Mouse (Mus musculus) liver, embryonic 14.5 days (tissue): ENCODE data around the gene Rhod. TPM values are rescaled to one million over a fixed set of nuclear protein-coding genes. Genes with fewer than 3 reads are reported as not detected.

ENCODE experiments used
- ATAC-seq: fragments of 200-750 bp; cut with Nextera tagmentation; 2 replicates; pipeline ENCODE4 v1.8.0; 2017; ENCODE audit warnings: moderate number of reproducible peaks, mild to moderate bottlenecking, moderate library complexity; ENCODE audit not compliant: insufficient read depth
- DNase-seq, 3 experiments: peaks; one replicate each; pipeline ENCODE4 v3.0.0-alpha.2; 2012 to 2013; ENCODE audit warnings: low read depth in 3 of 3, low spot score in 3 of 3
- H3K27ac ChIP-seq: fragments of 300-500 bp; sonication (generic); 2 replicates; pipeline ENCODE4 v1.5.1; 2014; ENCODE audit warnings: moderate library complexity, mild to moderate bottlenecking, control low read depth, inconsistent platforms
- H3K27me3 ChIP-seq: fragments of 300-500 bp; sonication (generic); 2 replicates; pipeline ENCODE4 v1.6.1; 2014; ENCODE audit warnings: mild to moderate bottlenecking, low read length, moderate library complexity; ENCODE audit not compliant: control insufficient read depth, insufficient read depth
- H3K36me3 ChIP-seq: fragments of 300-500 bp; sonication (generic); replicated peaks from 2 replicates; pipeline ENCODE4 v1.6.1; 2014; ENCODE audit warnings: low read depth; ENCODE audit not compliant: control insufficient read depth, insufficient read depth
- H3K4me1 ChIP-seq, 2 experiments: fragments of 200-500 bp in 1 of 2; fragments of 300-500 bp in 1 of 2; sonication (generic) in 1 of 2; replicated peaks; 2 replicates each; pipeline ENCODE4 v1.6.1; 2012 to 2014; ENCODE audit warnings: antibody characterized with exemption in 1 of 2, inconsistent platforms in 1 of 2, low read length in 1 of 2; ENCODE audit not compliant: control insufficient read depth in 2 of 2, insufficient read depth in 2 of 2
- H3K4me2 ChIP-seq: fragments of 300-500 bp; sonication (generic); 2 replicates; pipeline ENCODE4 v1.6.1; 2014; ENCODE audit warnings: low read depth, mild to moderate bottlenecking, control low read depth, moderate library complexity
- H3K4me3 ChIP-seq, 2 experiments: fragments of 200-500 bp in 1 of 2; fragments of 300-500 bp in 1 of 2; sonication (generic) in 1 of 2; 2 replicates each; pipeline ENCODE4 v1.5.1; 2012 to 2014; ENCODE audit warnings: low read depth in 2 of 2, low read length in 2 of 2, mild to moderate bottlenecking in 2 of 2, control low read depth in 1 of 2, inconsistent platforms in 1 of 2, moderate library complexity in 1 of 2; ENCODE audit not compliant: insufficient read depth in 1 of 2
- H3K9ac ChIP-seq: fragments of 300-500 bp; sonication (generic); replicated peaks from 2 replicates; pipeline ENCODE4 v1.6.1; 2014; ENCODE audit warnings: mild to moderate bottlenecking, control low read depth, moderate library complexity
- H3K9me3 ChIP-seq: fragments of 300-500 bp; sonication (generic); 2 replicates; pipeline ENCODE4 v1.6.1; 2016; ENCODE audit warnings: low read length, mixed read lengths; ENCODE audit not compliant: control insufficient read depth
- CTCF ChIP-seq: IDR thresholded peaks from 2 replicates; pipeline ENCODE4 v1.5.1; 2016; ENCODE audit warnings: antibody characterized with exemption, low read depth, control low read depth
- EP300 ChIP-seq: IDR thresholded peaks from 2 replicates; pipeline ENCODE4 v1.6.1; 2016; ENCODE audit warnings: antibody characterized with exemption, low read depth
- WGBS: fragments of 180-500 bp; shearing (Covaris S2); extraction: QIAGEN DNeasy Blood & Tissue Kit; methylation state at CpG from one replicate; pipeline ENCODE4 v1.1.7; 2014; ENCODE audit not compliant: insufficient replicate concordance; 5-methylcytosine and 5-hydroxymethylcytosine counted together
- polyA plus RNA-seq, 2 experiments: library from polyadenylated mRNA; depleted of rRNA in 1 of 2; stranded (reverse) in 1 of 2; unstranded in 1 of 2; fragments of >200 nt; fragmentation: Nextera tagmentation in 1 of 2; extraction: Ambion mirVana in 1 of 2; gene quantifications; 2 replicates each; pipeline versions ENCODE4 v1.2.1 to v1.2.3; 2012 to 2014

Gene Rhod
- polyA plus RNA-seq, 2 experiments = 3.8 to 6.4 TPM

DNA sequence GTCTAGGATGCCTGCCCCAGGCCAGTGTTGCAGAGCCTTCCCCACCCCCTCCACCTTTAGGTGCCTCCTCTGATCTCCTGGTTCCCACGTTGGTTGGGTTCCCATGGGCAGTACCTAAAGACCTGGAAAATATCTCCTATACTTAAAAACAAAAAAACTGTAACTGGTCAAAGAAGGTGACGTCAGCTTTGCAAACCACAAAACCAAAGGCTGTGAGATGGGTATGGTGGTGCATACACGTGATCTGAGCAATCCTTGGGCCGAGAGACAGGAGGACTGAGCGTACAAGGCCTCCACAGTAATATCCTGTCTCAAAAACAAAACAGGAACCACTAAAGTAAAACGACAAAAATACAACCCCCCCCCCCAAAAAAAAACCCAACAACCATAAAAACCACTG lies 1.3 kb downstream of the Rhod start:
- no peak overlapping the region for H3K4me3 ChIP-seq
- H3K9ac ChIP-seq = no peak overlapping the region
- H3K27ac ChIP-seq = no peak overlapping the region
- WGBS = 19% methylated on average over 6 of the region's 6 CpGs
- TF ChIP-seq EP300 (no peak), CTCF (no peak)
- H3K4me1 ChIP-seq = peaks cover 0 to 8% of the 10 kb centered on the region in 2 experiments; a peak in 2 of 4 replicates
- DNase-seq = no peak
- peaks cover 33% of the 10 kb centered on the region for H3K27me3 ChIP-seq
- H3K36me3 ChIP-seq = no peaks in the 10 kb centered on the region
- no peak overlapping the region for H3K4me2 ChIP-seq
- no peak for ATAC-seq
- no peaks in the 10 kb centered on the region for H3K9me3 ChIP-seq

DNA sequence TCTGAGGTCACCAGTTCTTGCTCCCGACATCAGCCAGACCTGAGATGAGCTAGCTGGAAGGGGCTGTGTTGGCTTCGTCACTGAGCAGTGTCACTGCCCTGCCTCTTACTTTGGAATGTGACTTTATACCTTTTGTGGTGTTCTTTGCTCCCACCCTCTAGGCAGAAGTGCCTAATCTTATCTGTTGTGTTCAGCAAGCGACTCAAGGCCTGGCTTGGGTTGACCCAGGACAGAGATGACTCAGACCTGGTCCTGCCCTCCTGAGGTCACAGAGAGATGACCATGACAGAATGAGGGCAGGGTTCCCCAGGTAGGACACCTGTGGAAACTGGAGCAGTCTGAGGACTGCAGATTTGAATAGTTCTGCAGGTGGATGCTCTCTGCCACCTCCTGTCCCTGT lies 3.0 kb downstream of the Rhod start:
- H3K4me1 ChIP-seq = no peaks in the 10 kb centered on the region; a peak in 1 of 4 replicates
- DNase-seq = no peak
- H3K9ac ChIP-seq = no peak overlapping the region
- 48% methylated on average over 3 of the region's 3 CpGs for WGBS
- TF ChIP-seq EP300 (no peak), CTCF (no peak)
- H3K9me3 ChIP-seq = no peaks in the 10 kb centered on the region
- H3K4me2 ChIP-seq = no peak overlapping the region
- H3K27me3 ChIP-seq = peaks cover 33% of the 10 kb centered on the region
- no peak overlapping the region for H3K4me3 ChIP-seq
- H3K27ac ChIP-seq = no peak overlapping the region
- H3K36me3 ChIP-seq = no peaks in the 10 kb centered on the region
- ATAC-seq = no peak

DNA sequence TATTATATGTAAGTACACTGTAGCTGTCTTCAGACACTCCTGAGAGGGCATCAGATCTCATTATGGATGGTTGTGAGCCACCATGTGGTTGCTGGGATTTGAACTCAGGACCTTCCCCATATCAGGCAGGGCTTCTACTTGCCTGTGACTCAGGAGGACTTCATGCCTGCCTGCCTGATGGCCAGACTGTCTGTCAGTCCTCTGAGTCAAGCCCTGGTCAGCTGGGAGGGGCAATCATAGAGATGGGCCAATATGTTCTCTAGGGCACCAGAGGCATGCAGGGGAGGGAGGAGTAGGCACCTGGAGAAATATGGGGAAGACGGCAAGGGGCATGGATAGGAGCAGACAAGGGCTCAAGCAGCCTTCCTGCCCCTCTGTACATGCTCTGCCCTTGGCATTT lies 4.2 kb downstream of the Rhod start:
- H3K9ac ChIP-seq = no peak overlapping the region
- H3K27me3 ChIP-seq = peaks cover 23% of the 10 kb centered on the region
- no peaks in the 10 kb centered on the region; a peak in 1 of 4 replicates for H3K4me1 ChIP-seq
- no peak overlapping the region for H3K4me2 ChIP-seq
- DNase-seq (no peak), ATAC-seq (no peak)
- H3K9me3 ChIP-seq = no peaks in the 10 kb centered on the region
- 69% methylated on average over 1 of the region's 1 CpGs for WGBS
- no peaks in the 10 kb centered on the region for H3K36me3 ChIP-seq
- TF ChIP-seq EP300 (no peak), CTCF (no peak)
- no peak overlapping the region for H3K27ac ChIP-seq
- H3K4me3 ChIP-seq = no peak overlapping the region

DNA sequence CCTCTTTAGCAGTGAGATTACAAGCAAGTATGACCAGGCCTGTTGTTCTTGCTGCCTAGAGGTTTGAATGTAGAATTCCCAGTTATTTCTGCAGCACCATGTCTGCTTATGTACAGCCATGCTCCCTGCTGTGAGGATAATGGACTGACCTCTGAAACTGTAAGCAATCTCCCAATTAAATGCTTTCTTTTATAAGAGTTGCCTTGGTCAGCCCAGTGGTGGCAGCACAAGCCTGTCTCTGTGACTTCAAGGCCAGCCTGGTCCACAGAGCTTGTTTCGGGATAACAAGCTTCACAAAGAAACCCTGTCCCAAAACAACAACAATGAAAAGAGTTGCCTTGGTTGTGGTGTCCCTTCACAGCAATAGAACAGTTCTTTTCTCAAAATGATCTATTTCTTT lies 5.5 kb downstream of the Rhod start:
- no peak for DNase-seq
- no peak for ATAC-seq
- H3K27ac ChIP-seq = no peak overlapping the region
- H3K4me3 ChIP-seq = no peak overlapping the region
- H3K4me2 ChIP-seq = no peak overlapping the region
- no peak for TF ChIP-seq CTCF
- TF ChIP-seq EP300 = no peak
- H3K27me3 ChIP-seq = peaks cover 11% of the 10 kb centered on the region
- WGBS = 74% methylated on average over 1 of the region's 1 CpGs
- no peaks in the 10 kb centered on the region for H3K36me3 ChIP-seq
- H3K4me1 ChIP-seq = no peaks in the 10 kb centered on the region
- no peaks in the 10 kb centered on the region for H3K9me3 ChIP-seq
- no peak overlapping the region for H3K9ac ChIP-seq

DNA sequence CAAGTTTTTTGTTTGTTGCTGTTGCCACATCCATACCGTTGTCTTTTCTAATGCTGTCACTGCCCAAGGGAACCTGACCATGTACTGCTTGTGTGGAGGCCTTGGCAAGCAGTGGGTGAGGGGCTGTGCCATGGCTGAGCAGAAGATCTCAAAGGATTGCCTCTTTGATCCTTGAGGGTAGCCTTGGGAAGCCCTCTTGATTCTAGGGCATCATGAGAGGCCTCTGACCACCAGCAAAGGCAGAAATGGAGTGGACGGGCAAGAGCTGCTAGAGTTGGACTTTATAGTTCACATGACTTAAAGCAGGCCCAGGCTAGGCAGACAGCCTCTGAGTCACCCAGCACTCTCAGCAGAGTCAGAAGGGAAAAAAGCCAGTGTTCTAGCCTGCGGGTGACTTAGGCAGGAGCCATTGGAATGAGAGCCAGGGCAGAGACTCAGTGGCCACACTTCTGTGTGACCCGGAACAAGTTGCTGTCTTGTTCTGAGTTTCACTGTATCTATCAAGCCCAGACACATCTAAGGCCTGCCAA lies 9.1 kb downstream of the Rhod start:
- Histone ChIP-seq H3K9me3 (no peaks in the 10 kb centered on the region), H3K4me3 (no peak overlapping the region), H3K27me3 (no peaks in the 10 kb centered on the region), H3K36me3 (no peaks in the 10 kb centered on the region), H3K4me1 (no peaks in the 10 kb centered on the region), H3K9ac (no peak overlapping the region), H3K27ac (no peak overlapping the region), H3K4me2 (no peak overlapping the region)
- no peak for TF ChIP-seq CTCF
- no peak for TF ChIP-seq EP300
- no peak for ATAC-seq
- 60% methylated on average over 4 of the region's 4 CpGs for WGBS
- no peak for DNase-seq
